Mouse (Mus musculus) liver, embryonic 14.5 days (tissue): ENCODE measurements around the gene Kpna2. TPM values are rescaled to one million over a fixed set of nuclear protein-coding genes. Genes with fewer than 3 reads are reported as not detected.
A peak's percentile ranks its signal among the peaks of the same experiment; 100 is the strongest.
"Not testable (repeated sequence)": the region's sequence is repeated elsewhere in the genome, so short reads cannot be mapped to it uniquely, and the experiment has no call there.

ENCODE experiments used
- ATAC-seq: fragments of 200-750 bp; cut with Nextera tagmentation; 2 replicates; pipeline ENCODE4 v1.8.0; 2017; ENCODE audit warnings: moderate number of reproducible peaks, mild to moderate bottlenecking, moderate library complexity; ENCODE audit not compliant: insufficient read depth
- DNase-seq, 3 experiments: peaks; one replicate each; pipeline ENCODE4 v3.0.0-alpha.2; 2012 to 2013; ENCODE audit warnings: low read depth in 3 of 3, low spot score in 3 of 3
- H3K27ac ChIP-seq: fragments of 300-500 bp; sonication (generic); 2 replicates; pipeline ENCODE4 v1.5.1; 2014; ENCODE audit warnings: moderate library complexity, mild to moderate bottlenecking, control low read depth, inconsistent platforms
- H3K27me3 ChIP-seq: fragments of 300-500 bp; sonication (generic); 2 replicates; pipeline ENCODE4 v1.6.1; 2014; ENCODE audit warnings: mild to moderate bottlenecking, low read length, moderate library complexity; ENCODE audit not compliant: control insufficient read depth, insufficient read depth
- H3K36me3 ChIP-seq: fragments of 300-500 bp; sonication (generic); replicated peaks from 2 replicates; pipeline ENCODE4 v1.6.1; 2014; ENCODE audit warnings: low read depth; ENCODE audit not compliant: control insufficient read depth, insufficient read depth
- H3K4me1 ChIP-seq, 2 experiments: fragments of 200-500 bp in 1 of 2; fragments of 300-500 bp in 1 of 2; sonication (generic) in 1 of 2; replicated peaks; 2 replicates each; pipeline ENCODE4 v1.6.1; 2012 to 2014; ENCODE audit warnings: antibody characterized with exemption in 1 of 2, inconsistent platforms in 1 of 2, low read length in 1 of 2; ENCODE audit not compliant: control insufficient read depth in 2 of 2, insufficient read depth in 2 of 2
- H3K4me2 ChIP-seq: fragments of 300-500 bp; sonication (generic); 2 replicates; pipeline ENCODE4 v1.6.1; 2014; ENCODE audit warnings: low read depth, mild to moderate bottlenecking, control low read depth, moderate library complexity
- H3K4me3 ChIP-seq, 2 experiments: fragments of 200-500 bp in 1 of 2; fragments of 300-500 bp in 1 of 2; sonication (generic) in 1 of 2; 2 replicates each; pipeline ENCODE4 v1.5.1; 2012 to 2014; ENCODE audit warnings: low read depth in 2 of 2, low read length in 2 of 2, mild to moderate bottlenecking in 2 of 2, control low read depth in 1 of 2, inconsistent platforms in 1 of 2, moderate library complexity in 1 of 2; ENCODE audit not compliant: insufficient read depth in 1 of 2
- H3K9ac ChIP-seq: fragments of 300-500 bp; sonication (generic); replicated peaks from 2 replicates; pipeline ENCODE4 v1.6.1; 2014; ENCODE audit warnings: mild to moderate bottlenecking, control low read depth, moderate library complexity
- H3K9me3 ChIP-seq: fragments of 300-500 bp; sonication (generic); 2 replicates; pipeline ENCODE4 v1.6.1; 2016; ENCODE audit warnings: low read length, mixed read lengths; ENCODE audit not compliant: control insufficient read depth
- CTCF ChIP-seq: IDR thresholded peaks from 2 replicates; pipeline ENCODE4 v1.5.1; 2016; ENCODE audit warnings: antibody characterized with exemption, low read depth, control low read depth
- EP300 ChIP-seq: IDR thresholded peaks from 2 replicates; pipeline ENCODE4 v1.6.1; 2016; ENCODE audit warnings: antibody characterized with exemption, low read depth
- WGBS: fragments of 180-500 bp; shearing (Covaris S2); extraction: QIAGEN DNeasy Blood & Tissue Kit; methylation state at CpG from one replicate; pipeline ENCODE4 v1.1.7; 2014; ENCODE audit not compliant: insufficient replicate concordance; 5-methylcytosine and 5-hydroxymethylcytosine counted together
- polyA plus RNA-seq, 2 experiments: library from polyadenylated mRNA; depleted of rRNA in 1 of 2; stranded (reverse) in 1 of 2; unstranded in 1 of 2; fragments of >200 nt; fragmentation: Nextera tagmentation in 1 of 2; extraction: Ambion mirVana in 1 of 2; gene quantifications; 2 replicates each; pipeline versions ENCODE4 v1.2.1 to v1.2.3; 2012 to 2014

The Kpna2 gene
- polyA plus RNA-seq, 2 experiments, result 158 to 277 TPM

DNA sequence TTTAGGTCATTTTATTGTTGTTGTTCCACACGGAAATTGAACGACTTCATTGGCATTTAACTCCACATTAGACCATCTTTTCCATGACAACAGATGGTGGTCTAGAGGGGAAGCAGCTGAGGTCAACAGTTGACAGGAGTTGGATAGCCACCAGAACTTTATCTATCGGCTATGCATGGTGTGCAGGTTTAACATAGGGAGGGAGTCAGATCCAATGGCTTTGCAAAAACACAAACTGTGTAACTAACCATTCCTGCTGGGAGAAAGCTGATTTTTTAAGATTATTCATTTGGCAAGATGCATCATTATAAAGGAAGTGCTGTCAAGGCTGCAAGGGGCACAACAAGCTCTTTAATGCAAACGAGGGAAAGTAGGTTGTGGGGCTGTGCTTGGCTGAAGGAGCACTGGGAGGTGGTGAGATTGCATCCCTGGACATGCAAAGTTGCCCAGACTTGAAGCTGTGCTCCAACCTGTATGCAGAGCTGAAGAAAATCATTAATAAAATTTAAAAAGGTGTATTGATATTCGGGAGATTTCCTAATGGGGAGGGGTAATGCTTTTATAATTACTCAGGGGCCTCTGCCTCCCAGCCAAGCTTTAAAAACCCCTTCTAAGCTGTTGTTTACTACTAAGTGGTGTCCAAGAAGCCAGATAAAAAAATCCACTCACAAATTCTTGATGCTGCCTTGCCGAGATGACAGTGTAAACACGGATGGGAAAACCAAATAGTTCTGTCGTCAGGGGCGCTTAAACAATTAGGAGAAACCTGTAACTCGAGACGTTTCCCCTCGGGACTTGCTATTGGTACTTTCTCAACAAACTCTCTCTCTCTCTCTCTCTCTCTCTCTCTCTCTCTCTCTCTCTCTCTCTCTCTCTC is 27.5 kb upstream of the Kpna2 start:
- no peak overlapping the region for H3K27ac ChIP-seq
- H3K4me1 ChIP-seq, result peaks cover 0 to 12% of the 10 kb centered on the region in 2 experiments; a peak in 2 of 4 replicates
- DNase-seq (no peak), ATAC-seq (no peak)
- H3K9ac ChIP-seq, result no peak overlapping the region
- H3K4me3 ChIP-seq, result peak overlapping the region; percentile 59 to 63; a peak in 3 of 4 replicates
- H3K36me3 ChIP-seq, result no peaks in the 10 kb centered on the region
- WGBS, result 6% methylated on average over 12 of the region's 12 CpGs
- TF ChIP-seq CTCF, result no peak
- no peak for TF ChIP-seq EP300
- H3K9me3 ChIP-seq, result no peaks in the 10 kb centered on the region
- H3K27me3 ChIP-seq, result peaks cover 33% of the 10 kb centered on the region
- peak overlapping the region; percentile 71 for H3K4me2 ChIP-seq

DNA sequence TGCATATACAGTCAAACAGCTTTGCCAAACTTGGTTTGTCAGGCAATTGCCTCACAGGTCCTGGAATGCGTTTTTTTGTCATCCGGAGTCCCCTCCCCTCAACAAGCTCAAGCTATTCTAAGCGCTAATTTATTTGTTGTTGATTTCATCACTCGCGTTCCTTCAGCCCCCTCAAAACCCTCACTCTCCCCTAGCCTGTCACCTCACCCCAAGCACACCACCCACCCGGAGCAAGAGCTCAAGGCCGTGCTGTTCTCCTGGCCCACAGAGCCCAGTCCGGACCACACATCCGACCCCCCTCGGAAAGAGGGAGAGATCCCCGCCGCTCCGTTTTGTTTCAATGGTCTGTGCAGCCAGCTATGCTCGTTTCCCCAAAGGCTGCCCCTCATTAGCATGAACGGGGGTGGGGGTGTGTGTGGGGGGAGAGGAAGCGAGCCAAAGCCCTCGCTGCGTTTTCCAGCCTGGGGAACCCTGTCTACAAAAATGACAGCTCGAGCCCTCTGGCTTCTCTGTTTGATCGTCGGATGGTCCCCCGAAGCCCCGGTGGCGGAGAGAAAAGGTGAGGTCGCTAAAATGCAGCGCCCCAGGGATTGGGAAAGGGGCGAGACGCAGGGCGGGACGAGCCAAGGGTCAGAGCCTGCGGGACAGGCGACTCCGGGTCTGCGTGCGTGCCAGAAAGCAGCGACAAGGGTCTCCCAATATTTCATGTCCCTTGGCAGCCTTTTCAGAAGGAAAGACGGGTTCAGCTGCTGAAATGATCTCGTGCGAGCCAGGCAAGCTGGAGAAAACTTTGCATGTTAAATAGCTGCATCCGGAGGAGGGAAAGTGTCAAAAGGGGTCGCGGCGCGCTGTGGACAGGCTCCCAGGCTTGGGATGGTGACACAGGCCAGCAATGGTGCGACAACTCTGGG is 26.3 kb upstream of the Kpna2 start, which contains the start of gene 1810010H24Rik:
TSS of gene 1810010H24Rik (plus strand) at position 271 of the 911 bp plus-strand sequence.
- Histone ChIP-seq H3K4me1 (peaks cover 0 to 12% of the 10 kb centered on the region in 2 experiments; a peak in 2 of 4 replicates), H3K9me3 (no peaks in the 10 kb centered on the region), H3K9ac (peak within 1 kb of the TSS; percentile 36; the same call in 1 of the 2 replicates), H3K27me3 (peaks cover 33% of the 10 kb centered on the region), H3K27ac (no peak within 1 kb of the TSS), H3K4me2 (peak within 1 kb of the TSS; percentile 71), H3K36me3 (no peaks in the 10 kb centered on the region), H3K4me3 (peak within 1 kb of the TSS; percentile 20 to 50)
- under 1% methylated on average over 45 of the region's 45 CpGs for WGBS
- ATAC-seq (no peak), DNase-seq (no peak)
- TF ChIP-seq CTCF, result no peak
- no peak for TF ChIP-seq EP300

DNA sequence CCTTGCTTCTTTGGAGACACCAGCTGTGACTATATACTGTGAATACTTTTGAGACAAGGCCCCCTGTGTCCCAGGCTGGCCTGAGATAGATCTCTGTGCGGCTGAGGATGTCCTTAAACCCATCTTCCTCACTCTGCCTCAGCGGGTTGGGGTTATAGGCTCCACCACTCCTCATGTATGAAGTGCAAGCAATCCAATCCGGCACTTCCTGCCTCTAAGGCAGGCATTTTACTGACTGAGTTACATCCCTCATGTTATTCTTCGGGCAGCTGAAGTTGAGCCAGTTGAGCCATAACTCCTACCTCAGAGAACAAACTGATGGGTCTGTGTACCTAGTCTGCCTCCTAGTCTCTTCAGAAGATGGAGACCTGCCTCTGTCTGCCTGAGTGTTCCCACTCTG is 25.1 kb upstream of the Kpna2 start:
- no peak overlapping the region for H3K4me3 ChIP-seq
- no peak for TF ChIP-seq CTCF
- no peak for TF ChIP-seq EP300
- no peak overlapping the region for H3K9ac ChIP-seq
- peaks cover 33% of the 10 kb centered on the region for H3K27me3 ChIP-seq
- DNase-seq (no peak), ATAC-seq (no peak)
- H3K4me2 ChIP-seq, result no peak overlapping the region
- H3K27ac ChIP-seq, result no peak overlapping the region
- no peaks in the 10 kb centered on the region for H3K9me3 ChIP-seq
- H3K4me1 ChIP-seq, result peaks cover 0 to 13% of the 10 kb centered on the region in 2 experiments; a peak in 2 of 4 replicates
- H3K36me3 ChIP-seq, result no peaks in the 10 kb centered on the region
- 57% methylated on average over 4 of the region's 4 CpGs for WGBS

DNA sequence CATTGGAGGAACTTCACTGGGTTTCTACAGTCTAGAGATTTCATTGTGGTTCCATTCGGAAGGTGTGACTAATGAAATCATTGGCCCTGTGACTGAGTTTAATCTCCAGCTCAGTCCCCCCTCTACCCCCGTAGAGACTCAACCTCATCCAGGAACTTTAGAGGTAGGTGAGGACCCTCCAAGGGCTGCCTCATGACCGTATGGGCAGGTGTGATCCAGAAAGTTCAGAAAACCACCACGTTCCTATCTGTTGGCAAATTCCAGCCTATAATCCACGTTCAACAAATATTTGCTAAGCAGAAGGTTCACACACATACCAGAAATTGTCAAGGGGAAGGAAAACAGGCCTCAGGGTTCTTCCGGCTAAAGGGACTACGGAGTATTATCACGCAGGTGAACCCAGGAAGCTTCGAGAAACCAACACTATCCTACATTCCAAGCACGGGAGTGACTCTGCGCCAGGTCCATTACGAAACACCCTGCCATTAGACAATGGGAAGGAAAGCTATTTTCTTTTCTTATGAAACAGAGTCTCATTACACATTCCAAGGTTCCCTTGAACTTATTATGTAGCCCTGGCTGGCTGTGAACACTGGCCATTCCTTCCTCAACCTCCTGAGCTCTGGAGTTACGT is 22.8 kb upstream of the Kpna2 start:
- Histone ChIP-seq H3K4me2 (no peak overlapping the region), H3K4me1 (peaks cover 0 to 11% of the 10 kb centered on the region in 2 experiments; a peak in 2 of 4 replicates), H3K4me3 (no peak overlapping the region), H3K9me3 (no peaks in the 10 kb centered on the region), H3K27ac (no peak overlapping the region), H3K9ac (no peak overlapping the region), H3K36me3 (no peaks in the 10 kb centered on the region), H3K27me3 (peaks cover 33% of the 10 kb centered on the region)
- TF ChIP-seq EP300, result no peak
- no peak for TF ChIP-seq CTCF
- ATAC-seq, result no peak
- DNase-seq, result no peak
- WGBS, result 72% methylated on average over 13 of the region's 13 CpGs

DNA sequence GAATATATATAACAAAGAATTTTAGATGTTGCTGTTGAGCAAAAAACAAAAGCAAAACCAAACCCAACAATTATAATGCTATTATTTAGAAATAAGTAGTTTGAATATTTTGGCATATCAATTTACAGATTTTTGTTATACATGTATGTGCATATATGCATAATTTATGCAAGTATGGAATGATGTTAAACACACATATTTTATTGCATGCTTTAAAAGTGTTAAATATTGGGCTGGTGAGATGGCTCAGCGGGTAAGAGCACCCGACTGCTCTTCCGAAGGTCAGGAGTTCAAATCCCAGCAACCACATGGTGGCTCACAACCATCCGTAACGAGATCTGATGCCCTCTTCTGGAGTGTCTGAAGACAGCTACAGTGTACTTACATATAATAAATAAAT is 20.4 kb upstream of the Kpna2 start:
- not testable (repeated sequence) for ATAC-seq, H3K27ac ChIP-seq, H3K4me3 ChIP-seq, H3K4me1 ChIP-seq, DNase-seq, H3K9ac ChIP-seq, H3K27me3 ChIP-seq, H3K9me3 ChIP-seq, H3K4me2 ChIP-seq, H3K36me3 ChIP-seq
- WGBS, result 73% methylated on average over 3 of the region's 5 CpGs
